Mouse (Mus musculus) T-cell, adult 2 months (primary cell): ENCODE measurements around the gene Lmnb2.

Experiments
- DNase-seq: peaks from one replicate; pipeline ENCODE4 v3.0.0; 2022; ENCODE audit warnings: low spot score

The Lmnb2 gene

DNA sequence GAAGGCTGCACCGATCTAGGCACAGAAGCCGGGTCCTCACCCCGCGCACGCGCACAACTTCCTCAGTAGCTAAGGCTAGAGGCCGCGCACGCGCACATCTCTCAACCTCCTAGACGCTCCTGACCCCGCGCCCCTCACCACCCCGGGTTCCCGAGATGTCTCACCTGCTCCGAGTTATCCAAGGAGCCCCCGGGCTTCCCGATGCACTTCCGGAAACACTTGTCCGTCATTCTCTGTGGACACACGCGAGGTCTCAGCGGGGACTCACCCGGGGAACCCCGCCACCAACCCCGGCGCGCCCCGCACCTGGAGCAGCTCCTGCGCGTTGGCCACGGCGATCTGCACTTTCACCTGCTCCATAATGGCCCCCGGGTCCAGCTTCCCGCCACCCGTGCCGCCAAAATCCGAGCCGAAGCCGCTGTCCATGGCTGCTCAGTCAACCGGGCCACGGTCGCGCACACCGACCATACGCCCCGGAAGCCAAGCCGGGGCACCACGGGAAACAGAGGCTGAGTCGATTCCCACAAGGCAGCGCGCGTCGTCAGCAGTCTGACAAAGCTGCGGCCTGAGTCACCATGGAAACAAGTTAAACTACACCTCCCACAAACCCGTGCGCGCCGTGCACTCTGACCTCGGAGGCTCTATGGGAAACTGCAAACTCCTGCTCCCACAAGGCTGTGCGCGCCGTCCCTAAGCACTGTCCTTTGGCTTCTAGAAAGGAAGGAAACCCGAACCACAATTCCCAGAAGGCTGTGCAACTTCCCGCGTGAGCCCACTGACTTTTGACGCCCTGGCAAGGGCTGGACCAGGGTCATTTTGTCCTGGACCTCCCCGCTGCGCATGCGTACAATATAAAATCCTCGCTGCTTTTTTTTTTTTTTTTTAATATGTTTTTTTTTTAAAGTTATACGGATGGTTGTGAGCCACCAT is 17.5 kb downstream of the Lmnb2 start, which contains the start of gene Timm13:
Gene Timm13 (minus strand): TSS at position 652 of the 930 bp plus-strand sequence.
- DNase-seq = peak; percentile 97

DNA sequence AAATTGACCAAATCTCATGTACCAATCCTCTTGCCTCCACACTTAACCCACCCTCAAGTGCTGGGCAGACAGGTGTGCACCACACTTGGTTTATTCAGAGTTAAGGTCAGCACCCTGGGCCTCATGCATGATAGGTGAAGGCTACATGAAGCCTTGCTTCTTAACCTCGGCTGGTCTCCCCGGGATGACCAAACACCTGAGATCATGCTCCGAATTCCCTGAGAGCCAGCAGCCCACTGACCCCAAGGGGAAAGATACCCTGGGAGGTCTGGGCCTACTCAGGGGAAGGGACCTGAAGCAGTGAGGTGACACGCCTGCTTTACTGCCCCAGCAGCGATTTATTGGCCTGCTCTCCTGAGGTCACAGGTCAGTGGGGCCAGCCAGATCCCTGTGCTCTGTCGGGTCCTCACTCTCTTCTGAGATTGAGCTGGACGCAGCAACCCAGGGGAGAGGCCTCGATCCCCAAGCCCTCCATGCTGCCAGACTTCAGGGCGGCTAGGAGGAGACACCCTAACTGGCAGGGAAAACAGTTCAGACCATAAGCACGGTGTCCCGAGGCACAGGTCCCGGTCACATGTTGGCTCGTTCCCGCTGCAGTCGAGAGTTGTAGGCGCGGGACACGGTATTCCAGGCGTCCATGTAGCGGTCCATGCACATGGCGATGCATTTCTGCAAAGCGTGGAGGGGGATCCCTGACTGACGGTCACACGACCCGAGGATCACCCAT is 18.3 kb downstream of the Lmnb2 start:
- no peak for DNase-seq

DNA sequence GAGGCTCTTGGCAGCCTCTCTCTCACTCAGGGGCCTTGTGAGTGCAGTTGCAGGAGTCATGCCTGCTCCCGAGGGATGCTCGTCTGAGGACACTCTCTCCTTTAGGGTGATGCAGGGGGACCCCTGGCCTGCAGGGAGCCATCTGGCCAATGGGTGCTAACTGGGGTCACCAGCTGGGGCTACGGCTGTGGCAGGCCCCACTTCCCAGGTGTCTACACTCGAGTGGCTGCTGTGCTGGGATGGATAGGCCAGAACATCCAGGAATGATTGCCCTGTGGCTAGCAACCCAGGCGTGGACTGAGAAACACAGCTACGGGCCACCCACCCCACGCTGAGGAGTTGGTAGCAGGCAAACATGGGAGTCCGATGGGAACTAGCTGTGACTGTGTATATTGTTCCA is 19.0 kb downstream of the Lmnb2 start:
- DNase-seq = no peak

DNA sequence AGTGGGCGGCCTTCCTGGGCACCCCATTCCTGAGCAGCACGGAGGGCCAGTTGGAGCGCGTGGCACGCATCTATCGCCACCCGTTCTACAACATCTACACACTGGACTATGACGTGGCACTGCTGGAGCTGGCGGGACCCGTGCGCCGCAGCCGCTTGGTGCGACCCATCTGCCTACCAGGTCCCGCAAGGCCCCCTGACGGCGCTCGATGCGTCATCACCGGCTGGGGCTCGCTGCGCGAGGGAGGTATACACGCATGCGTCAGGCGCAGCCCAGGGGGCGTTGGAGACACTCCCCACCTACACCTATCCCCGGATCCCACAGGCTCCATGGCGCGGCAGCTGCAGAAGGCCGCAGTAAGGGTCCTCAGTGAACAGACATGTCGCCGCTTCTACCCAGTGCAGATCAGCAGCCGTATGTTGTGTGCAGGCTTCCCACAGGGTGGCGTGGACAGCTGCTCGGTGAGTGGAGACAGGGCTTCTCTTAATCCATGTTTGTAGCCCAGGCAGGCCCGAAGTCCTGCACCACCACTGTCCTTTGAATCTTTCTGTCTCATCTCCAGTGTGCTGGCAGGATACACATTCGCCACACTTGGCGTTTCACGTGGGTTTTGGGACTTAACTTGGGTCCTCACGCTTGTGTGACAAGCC is 20.1 kb downstream of the Lmnb2 start:
- DNase-seq = no peak

DNA sequence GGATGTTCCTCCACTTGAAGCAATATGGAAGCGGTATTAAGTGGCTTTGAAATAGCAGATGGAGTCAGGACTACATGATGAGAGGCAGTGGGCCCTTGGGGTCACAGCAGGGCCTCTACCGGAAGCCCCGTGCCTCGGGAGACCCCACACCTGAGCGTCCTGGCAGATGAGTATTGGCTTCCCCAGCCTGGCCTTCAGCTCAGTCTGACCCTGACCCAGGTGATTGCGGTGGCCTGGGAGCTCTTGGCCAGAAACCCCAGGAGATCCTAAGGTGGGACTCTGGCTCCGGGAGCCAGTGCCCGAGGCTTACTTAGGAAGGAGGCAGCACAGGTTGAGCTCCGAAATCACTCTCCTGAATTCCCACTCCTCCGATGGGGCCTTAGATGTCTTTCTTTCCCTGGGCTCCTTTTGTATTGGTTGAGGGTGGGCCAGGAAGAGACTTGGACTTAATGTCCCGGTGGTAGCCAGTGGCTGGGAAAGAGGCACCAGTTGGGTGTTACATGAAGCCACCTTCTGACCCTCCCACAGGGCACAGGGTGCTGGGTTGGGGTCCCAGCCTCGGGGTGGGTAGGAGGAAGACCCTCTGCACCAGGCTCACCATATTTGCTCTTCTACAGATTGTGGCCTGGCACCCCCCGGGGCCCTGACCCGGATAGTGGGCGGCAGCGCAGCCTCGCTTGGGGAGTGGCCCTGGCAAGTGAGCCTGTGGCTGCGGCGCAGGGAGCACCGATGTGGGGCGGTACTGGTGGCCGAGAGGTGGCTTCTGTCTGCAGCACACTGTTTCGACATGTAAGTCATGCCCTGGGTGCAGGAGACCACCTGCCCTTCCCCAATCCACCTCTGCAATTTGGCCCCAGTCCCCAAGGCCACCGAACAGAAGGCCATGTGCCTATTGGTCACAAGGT is 21.2 kb downstream of the Lmnb2 start:
- DNase-seq = no peak

DNA sequence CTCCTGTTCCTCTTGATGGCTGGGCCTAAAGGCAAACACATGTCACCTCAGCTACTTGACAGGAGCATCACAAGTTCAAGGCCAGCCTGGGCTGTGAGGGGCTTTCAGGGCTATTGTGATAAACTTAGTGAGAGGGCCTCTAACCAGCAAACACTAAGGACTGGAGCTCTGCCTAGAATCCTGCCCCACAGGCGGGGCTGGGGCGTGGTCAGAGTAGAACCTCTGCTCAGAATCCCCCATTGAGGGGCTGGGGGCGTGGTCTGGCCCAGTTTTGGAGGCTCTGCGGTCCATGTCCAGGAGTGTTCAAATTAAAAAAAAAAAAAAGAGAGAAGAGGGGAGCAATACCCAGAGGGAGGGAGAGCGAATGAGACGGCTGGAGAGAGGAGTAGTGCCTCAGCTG is 22.3 kb downstream of the Lmnb2 start:
- no peak for DNase-seq

DNA sequence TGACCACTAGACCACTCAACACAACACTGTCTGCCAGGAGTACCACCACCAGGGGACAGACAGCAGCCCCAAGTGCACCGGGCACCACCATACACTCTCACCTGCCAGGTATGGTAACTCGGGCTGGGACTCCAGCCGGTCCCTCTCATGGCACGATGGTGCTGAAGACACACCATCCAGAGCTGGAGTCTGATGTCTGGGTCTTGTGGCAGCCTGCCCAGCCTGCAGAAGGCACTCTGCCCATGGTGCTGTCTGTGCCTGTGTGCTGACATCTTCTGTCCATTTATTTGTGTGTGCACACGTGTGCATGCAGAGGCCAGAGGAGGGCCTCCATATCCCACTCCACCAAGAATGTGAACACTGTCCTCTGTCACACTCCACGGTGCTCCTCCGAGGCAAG is 22.9 kb downstream of the Lmnb2 start:
- no peak for DNase-seq

DNA sequence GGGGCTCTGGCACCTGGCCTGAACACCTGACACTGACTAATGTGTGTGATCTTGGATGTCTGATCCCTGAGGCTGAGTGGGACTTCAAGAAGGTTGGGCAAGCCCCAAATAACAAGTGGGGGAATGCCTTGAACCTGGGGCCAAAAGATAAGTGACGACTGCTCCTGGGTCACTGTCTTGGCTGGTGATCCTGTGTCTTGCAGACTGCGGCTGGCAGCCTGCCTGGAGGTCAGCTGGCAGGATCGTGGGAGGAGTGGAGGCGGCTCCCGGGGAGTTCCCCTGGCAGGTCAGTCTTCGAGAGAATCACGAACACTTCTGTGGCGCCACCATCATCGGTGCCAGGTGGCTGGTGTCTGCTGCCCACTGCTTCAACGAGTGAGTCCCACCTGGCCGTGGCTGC is 30.9 kb downstream of the Lmnb2 start:
- DNase-seq = no peak

DNA sequence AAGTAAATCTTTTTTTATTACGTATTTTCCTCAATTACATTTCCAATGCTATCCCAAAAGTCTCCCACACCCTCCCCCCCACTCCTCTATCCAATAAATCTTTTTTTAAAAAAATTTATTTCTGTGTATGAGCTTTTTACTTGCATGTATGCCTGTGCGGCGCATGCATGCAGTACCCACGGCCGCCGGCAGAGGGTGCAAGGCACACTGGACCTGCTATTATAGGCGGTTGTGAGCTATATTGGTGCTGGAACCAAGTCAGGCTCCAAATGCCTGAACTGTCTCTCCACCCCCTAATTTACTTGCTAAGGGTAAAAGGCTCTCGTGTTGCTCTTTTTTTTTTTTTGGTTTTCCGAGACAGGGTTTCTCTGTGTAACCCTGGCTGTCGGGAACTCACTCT is 36.7 kb downstream of the Lmnb2 start:
- DNase-seq = peak; percentile 78

DNA sequence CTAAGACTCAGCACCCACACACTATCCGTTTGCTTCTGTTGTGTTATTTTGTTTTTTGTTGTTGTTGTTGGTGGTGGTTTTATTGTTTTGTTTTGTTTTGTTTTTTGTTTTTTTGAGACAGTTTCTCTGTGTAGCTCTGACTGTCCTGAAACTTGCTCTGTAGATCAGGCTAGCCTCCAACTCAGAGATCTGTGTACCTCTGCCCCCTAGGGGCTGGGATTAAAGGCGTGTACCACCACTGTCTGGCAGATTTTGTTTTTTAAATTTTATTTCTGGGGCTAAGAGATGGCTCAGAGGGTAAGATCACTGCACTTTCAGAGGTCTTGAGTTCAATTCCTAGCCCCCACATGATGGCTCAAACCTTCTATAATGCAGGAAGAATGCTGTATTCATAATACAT is 37.1 kb downstream of the Lmnb2 start:
- DNase-seq = no peak

DNA sequence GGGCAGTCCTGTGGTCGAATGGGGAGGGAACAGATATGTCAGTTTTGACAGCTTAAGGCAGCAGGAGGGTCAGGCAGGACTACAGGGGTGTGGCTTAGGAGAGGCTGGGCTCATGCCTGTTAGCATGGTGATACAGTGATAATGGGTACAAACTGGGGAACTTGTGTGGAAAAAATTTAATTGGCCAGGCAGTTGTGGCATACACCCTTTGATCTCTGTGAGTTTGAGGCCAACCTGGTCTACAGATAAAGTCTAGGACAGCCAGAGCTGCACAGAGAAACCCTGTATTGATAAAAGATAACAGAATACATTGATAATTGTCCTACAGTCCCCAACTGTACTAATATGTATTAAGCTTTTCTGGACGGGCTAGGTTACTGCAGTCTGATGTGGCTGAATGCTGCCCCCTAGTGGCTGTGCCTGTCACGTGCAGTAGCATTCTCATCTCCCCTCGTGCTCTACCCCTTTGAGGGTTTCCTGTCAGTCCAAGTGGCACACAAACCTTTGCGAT is 37.9 kb downstream of the Lmnb2 start:
- DNase-seq = peak; percentile 63

DNA sequence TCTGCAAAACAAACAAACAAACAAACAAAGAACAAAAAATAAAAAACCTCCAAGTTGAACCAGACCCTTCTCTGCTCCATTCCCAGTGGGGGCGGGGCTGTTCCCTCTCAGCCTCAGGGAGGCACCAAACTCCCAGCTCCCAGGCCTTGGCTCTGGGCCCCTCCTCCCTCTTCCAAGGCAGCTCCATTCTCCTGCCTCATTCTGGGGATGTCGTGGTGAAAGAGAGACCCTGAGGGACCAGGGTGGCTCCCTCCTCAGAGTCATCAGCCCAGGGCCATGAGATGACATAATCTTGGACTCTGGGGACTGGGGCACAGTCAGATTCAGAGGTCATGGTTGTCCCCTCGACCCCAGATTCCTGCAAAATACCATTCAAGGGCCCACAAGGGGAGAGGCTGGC is 41.5 kb downstream of the Lmnb2 start:
- DNase-seq = no peak

DNA sequence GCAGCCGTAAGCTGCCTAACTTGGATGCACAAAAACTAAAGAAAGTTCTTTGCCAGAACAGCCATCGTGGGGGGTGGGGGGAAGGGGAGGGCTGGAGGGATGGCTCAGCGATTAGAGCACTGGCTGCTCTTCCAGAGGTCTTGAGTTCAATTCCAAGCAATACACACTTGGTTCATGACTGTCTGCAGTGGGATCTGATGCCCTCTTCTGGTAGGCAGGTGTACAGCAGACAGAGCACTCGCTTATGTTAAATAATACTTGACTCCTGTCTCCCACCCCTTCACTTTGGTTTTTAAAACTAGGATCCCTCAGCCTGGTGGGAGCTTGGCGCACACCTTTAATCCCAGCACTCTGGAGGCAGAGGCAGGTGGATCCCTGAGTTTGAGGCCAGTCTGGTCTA is 42.0 kb downstream of the Lmnb2 start:
- peak; percentile 65 for DNase-seq

DNA sequence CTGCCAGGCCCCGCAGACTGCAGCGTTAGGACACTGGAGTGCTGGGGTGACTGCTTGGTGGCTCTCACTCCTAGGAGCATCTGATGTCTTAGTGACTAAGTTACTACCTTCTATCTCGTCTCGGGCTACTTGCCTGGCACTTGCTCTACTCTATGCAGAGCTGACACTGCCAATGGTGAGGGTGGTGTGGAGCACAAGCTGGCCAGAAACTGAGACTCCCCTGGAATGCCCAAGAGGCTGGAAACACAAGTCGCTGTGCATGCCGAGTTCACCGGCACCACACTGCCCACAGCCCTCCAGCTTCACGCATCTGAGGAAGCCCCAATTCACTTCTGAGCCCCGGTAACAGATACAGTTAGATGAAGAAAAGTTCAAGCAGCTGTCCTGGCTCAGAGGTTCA is 44.0 kb downstream of the Lmnb2 start:
- no peak for DNase-seq

DNA sequence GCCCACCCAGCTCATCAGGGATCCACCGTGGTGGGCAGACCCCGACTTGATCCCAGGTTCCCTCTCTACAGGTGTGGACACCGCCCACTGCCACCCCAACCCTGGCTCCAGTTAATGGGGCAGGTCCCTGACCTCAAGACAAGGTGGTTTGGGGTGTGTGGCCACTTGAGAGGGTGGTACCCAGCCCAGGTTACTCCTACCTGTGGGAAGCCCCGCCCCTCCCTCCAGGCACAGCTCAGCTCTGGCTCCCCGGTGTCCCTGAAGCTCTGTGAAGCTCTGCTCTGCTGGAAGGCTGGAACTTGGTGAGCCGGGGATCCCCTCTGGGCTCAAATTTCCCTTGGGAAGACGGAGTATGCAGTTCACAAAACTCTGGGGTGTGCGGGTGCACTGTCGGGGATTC is 46.5 kb downstream of the Lmnb2 start, which contains the start of gene Tmprss9:
Gene Tmprss9 (plus strand): TSS at position 268 of the 400 bp plus-strand sequence.
- no peak for DNase-seq

DNA sequence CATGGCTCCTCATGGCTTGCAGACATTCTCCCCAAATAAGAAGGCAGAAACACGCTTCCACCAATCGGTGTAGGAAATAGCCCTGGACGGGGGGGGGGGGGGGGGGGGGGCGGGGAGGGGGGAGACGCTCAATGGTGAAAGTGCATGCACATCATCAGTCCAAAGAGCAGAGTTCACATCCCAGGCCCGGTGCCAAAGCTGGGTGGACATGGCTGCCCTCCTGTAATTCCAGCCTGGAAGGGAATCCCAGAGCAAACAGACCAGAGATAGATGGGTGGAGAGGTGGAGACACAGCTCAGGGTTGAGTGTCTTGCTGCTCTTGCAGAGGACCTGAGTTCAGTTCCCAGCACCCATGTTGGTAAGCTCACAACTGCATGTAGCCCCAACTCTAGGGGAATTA is 47.1 kb downstream of the Lmnb2 start:
- DNase-seq = no peak

DNA sequence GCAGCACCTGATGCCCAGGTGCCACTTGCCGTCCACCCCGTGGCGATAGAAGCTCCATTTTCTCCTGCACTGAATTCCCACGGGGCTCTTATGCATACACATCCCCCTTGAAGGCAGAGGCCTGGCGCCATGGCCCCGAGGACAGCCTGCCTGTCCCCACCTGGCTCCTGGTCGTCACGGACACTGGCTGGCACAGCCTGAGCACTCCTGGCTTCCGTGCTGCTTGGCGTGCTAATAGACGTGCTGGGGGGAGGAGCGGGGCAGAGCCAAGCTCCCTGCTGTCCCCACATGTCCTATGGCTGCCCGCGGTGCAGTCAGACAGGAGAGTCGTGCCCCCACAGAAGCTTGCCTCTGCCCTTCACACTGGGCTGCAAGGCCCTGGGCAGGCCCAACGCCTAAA is 53.6 kb downstream of the Lmnb2 start:
- no peak for DNase-seq

DNA sequence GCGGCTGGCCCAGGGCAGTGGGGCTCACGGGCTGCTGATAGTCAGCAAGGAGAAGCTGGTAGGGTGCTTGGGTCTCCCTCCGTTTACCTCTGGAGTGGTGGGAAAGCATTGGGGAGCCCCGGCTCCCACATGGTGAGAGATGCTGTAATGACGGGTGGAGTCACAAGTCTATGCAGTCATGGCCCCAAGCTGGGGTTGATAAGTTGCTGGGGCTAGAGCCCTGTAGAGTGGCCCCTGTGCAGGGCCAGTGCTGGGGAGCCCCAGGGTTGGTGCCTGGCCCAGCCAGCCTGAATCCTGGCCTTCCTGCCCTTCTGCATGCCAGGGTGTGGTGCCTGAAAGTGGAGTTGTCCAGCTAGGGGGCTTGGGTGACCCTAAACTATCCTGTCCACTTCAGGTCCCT is 55.7 kb downstream of the Lmnb2 start:
- DNase-seq = no peak

DNA sequence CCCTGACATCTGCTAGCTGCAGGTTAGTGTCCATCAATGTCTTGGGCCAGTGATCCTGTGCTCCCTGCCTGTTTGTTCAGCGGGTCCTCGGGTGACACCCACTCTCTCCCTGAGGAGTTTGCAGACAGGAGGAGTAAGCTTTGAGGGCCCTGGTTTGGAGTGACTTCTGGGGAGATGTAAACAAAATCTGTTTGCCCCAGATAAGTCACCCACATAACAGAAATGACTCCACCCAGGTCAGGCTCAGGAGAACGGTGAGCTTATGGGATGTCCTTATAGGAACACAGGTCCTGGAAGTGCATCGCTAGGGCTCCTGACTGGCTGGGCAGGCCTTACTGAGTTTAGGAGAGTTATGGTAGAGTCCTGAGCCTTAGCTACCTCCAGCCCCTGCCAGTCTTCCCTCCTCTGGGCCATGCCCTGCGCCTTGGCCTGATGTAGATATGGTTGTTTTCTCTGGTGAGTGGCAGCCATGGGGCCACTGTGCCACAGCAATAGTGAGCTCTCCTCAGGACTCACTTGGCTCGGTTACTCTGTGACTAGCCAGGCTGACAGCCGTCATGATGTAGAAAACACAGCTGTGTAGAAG is 59.6 kb downstream of the Lmnb2 start:
- no peak for DNase-seq

DNA sequence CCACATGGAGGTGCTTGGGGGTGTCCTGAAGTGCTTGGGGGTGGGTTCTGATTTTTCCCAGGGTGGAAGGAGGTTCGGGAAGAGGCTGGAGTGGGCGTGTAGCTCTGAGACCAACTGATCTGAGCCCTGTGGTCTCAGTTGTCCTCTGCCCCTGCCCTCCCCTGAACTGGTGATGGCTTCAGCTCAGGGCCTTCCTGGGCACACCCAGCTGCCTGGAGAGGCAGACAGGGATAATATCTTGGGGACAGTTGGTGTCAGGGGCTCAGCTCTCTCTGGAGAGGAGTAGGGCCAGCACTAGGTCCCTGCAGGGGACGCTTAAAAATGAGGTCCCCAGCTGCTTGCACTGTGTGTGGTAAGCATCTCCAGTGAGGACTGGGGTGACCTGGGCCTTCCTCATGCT is 60.2 kb downstream of the Lmnb2 start:
- DNase-seq = no peak

DNA sequence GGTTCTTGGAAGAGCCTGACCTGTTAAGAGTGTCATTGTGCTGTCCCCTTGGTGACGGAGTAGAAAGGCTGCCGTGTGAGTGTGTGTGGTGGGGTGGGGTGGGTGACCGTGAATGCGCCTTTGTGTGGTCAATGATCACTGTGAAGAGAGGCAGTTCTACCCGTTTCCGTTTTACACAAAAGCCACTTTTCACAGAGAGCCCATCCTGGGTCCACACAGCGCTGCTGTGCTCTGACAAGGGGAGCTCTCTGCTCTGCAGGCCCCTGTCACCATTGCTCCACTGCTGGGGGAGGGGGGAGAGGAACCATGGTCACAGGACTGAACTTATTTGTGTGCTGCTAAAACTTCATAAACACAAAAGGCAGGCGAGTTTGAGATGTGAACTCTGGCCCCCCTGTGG is 60.7 kb downstream of the Lmnb2 start:
- no peak for DNase-seq
